Mouse (Mus musculus) C2C12 (cell line): Measurements from ENCODE around the gene Zswim4. TPM values are rescaled to one million over a fixed set of nuclear protein-coding genes. Genes with fewer than 3 reads are reported as not detected.

ENCODE experiments used
- H3K27me3 ChIP-seq: one replicate; pipeline ENCODE4 v1.6.1; 2011; ENCODE audit not compliant: control insufficient read depth, insufficient read depth, insufficient read length
- H3K36me3 ChIP-seq: one replicate; pipeline ENCODE4 v1.6.1; 2011; ENCODE audit not compliant: control insufficient read depth, insufficient read depth
- H3K4me3 ChIP-seq: one replicate; pipeline ENCODE4 v1.5.1; 2011; ENCODE audit warnings: mild to moderate bottlenecking, control low read depth; ENCODE audit not compliant: poor library complexity, insufficient read depth, severe bottlenecking
- H3K79me2 ChIP-seq: one replicate; pipeline ENCODE4 v1.6.1; 2011; ENCODE audit not compliant: control insufficient read depth, insufficient read depth
- H3K79me3 ChIP-seq: one replicate; pipeline ENCODE4 v1.6.1; 2011; ENCODE audit warnings: low read depth, control low read depth
- H3ac ChIP-seq: one replicate; pipeline ENCODE3; 2011; ENCODE audit warnings: low read depth; ENCODE audit not compliant: control insufficient read depth, insufficient read length
- CEBPB ChIP-seq: IDR thresholded peaks from one replicate; pipeline ENCODE4 v1.6.1; 2011; ENCODE audit warnings: low read depth, mild to moderate bottlenecking, control low read depth, moderate library complexity
- CTCF ChIP-seq: IDR thresholded peaks from one replicate; pipeline ENCODE4 v1.5.1; 2011; ENCODE audit not compliant: control insufficient read depth, insufficient read depth, insufficient read length
- FOSL1 ChIP-seq: IDR thresholded peaks from one replicate; pipeline ENCODE4 v1.8.0; 2011; ENCODE audit warnings: mild to moderate bottlenecking, low read length; ENCODE audit not compliant: poor library complexity, insufficient read depth, severe bottlenecking
- MAX ChIP-seq: IDR thresholded peaks from one replicate; pipeline ENCODE4 v1.6.1; 2011; ENCODE audit warnings: mild to moderate bottlenecking, control low read depth
- MYOD1 ChIP-seq: IDR thresholded peaks from one replicate; pipeline ENCODE4 v1.6.1; 2011; ENCODE audit warnings: low read depth; ENCODE audit not compliant: control insufficient read depth, insufficient read length
- MYOG ChIP-seq: IDR thresholded peaks from one replicate; pipeline ENCODE4 v1.6.1; 2011; ENCODE audit not compliant: control insufficient read depth, insufficient read length; ENCODE audit errors: extremely low read depth
- USF1 ChIP-seq: IDR thresholded peaks from one replicate; pipeline ENCODE4 v1.6.1; 2011; ENCODE audit warnings: low read depth, mild to moderate bottlenecking, control low read depth, moderate library complexity
- polyA plus RNA-seq: library from polyadenylated mRNA; unstranded; fragments of >200 nt; fragmentation: generic; extraction: Trizol; gene quantifications from one replicate; pipeline ENCODE4 v1.2.1, GENCODE M21; 2012; ENCODE audit warnings: missing spikeins

The Zswim4 gene
- polyA plus RNA-seq, 1 experiment, result 10.1 TPM

DNA sequence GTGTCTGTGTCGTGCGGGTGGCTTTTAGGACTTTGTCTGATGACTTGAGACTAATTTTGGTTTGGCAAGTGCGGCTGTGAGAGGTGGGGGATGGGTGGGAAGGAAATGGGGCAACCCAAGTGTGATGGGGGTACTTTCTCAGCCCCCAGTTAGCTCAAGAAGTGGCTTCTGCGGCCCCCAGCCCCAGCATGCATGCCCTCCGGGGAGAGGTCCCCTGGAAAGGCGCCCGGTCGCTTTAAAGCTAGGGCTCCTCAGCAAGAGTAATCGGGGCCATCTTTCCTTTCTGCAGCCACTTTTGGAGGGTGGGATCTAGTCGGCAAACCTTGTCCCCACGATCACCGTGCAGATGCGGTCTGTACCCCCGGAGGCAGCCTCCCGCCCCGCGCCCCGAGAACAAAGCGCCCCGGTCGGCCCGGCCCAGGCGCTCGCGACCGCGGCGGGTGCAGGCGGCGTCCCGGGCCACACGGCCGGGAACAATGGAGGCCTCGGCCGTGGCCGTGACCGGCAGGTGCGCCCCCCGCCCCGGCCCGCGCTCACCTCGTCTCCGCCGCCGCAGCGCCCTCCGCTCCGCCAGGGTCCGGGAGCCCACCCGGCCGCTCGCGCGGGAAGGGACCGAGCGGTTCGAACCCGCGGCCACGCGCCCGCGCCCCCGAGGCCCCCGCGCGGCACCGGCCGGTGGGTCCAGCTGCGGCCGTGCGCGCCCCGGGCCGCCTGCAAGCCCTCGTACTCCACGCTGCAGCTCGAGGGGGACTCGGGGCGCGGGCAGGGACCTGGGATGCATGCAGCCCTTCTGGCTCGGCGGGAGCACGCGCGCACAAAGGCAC is 53.4 kb downstream of the Zswim4 start:
- no peak for TF ChIP-seq FOSL1
- no peak for TF ChIP-seq CEBPB
- TF ChIP-seq MYOD1, result no peak
- no peak for TF ChIP-seq CTCF
- no peak for TF ChIP-seq USF1
- TF ChIP-seq MYOG, result no peak
- Histone ChIP-seq H3ac (peak overlapping the region; percentile 94), H3K79me2 (peaks cover 13% of the 10 kb centered on the region), H3K79me3 (no peaks in the 10 kb centered on the region), H3K4me3 (peak overlapping the region; percentile 43), H3K36me3 (no peaks in the 10 kb centered on the region), H3K27me3 (no peaks in the 10 kb centered on the region)

DNA sequence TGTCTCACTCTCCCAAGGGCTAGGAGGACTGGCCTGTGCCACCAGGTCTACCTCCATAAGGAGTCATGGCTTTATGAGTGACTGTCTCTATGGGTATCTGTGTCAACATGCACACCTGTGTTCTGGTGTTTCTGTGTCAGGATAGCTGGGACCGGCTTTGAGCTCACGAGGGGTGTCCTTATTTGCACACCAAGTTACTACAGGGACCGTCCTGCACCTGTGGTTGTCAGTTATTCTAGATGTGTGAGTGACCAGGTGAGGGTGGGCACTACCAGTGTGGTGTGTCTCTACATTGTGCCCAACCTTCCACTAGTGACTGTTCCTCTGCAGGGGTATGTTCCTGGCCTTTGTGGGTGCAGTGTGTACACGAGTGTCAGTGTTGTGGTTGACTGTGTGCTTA is 54.0 kb downstream of the Zswim4 start:
- Histone ChIP-seq H3K79me3 (no peaks in the 10 kb centered on the region), H3K4me3 (no peak overlapping the region), H3K79me2 (peaks cover 13% of the 10 kb centered on the region), H3K36me3 (no peaks in the 10 kb centered on the region), H3ac (no peak overlapping the region), H3K27me3 (no peaks in the 10 kb centered on the region)
- TF ChIP-seq MAX, result no peak
- no peak for TF ChIP-seq MYOG
- TF ChIP-seq CTCF, result no peak
- no peak for TF ChIP-seq USF1
- peak; percentile 12 for TF ChIP-seq MYOD1
- no peak for TF ChIP-seq CEBPB
- TF ChIP-seq FOSL1, result no peak

DNA sequence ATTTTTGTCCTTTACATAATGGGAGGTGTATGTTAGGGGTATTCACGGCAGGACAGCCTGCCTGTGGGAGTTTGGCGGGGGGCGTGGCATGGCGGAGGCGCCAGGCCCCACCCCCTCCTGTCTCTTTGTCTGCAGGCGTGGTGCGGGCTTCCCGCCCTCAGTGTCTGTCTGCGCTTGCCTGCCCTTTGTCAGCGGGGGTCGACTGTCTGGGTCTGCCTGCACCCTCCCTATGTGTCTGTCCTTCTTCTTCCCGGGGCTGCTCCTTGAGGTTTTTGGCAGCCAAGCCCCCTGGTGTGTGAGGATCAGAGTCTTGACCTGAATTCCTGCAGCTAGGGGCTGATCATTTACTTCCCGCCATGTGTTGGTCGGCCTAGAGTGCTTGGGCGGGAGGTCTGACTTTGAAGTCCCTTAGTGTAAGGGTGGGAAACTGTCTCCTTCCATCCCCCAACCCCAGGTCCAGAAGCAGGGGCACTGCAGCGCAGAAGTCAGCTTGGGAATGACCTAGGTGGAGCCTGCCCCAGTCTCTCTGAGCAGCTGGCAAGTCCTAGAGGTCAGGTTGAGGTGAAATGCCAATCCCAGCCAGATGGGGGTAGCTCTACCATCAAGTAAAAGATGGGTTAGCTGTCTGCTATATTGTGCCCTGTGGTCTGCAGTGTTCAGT is 56.2 kb downstream of the Zswim4 start:
- Histone ChIP-seq H3K4me3 (no peak overlapping the region), H3K27me3 (no peaks in the 10 kb centered on the region), H3K79me3 (no peaks in the 10 kb centered on the region), H3ac (no peak overlapping the region), H3K79me2 (peaks cover 13% of the 10 kb centered on the region), H3K36me3 (no peaks in the 10 kb centered on the region)
- TF ChIP-seq FOSL1 (no peak), MYOG (no peak), CEBPB (no peak), CTCF (no peak), USF1 (no peak), MAX (no peak), MYOD1 (no peak)

DNA sequence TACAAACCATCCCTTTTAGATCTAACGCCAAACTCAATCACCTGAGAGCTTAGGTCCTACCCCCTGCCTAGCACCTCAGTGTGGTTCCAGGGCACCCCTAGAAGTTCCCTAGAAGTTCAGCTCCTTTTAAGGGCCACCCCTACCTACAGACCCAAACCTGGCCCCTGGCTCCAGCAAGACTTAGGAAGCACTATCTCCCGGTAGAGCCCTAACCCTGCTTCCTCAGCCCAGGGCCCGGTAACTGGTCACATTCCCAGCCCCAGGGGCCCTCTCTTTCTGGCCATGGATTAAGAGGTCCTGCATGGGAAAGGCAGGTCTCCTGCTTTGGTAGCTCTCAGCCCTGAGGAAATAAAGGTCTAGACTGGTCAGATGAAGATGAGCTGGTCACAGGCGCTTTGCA is 56.9 kb downstream of the Zswim4 start:
- no peak overlapping the region for H3ac ChIP-seq
- no peak overlapping the region for H3K4me3 ChIP-seq
- no peaks in the 10 kb centered on the region for H3K27me3 ChIP-seq
- H3K36me3 ChIP-seq, result no peaks in the 10 kb centered on the region
- no peak for TF ChIP-seq FOSL1
- no peak for TF ChIP-seq MYOD1
- peaks cover 13% of the 10 kb centered on the region for H3K79me2 ChIP-seq
- no peaks in the 10 kb centered on the region for H3K79me3 ChIP-seq

DNA sequence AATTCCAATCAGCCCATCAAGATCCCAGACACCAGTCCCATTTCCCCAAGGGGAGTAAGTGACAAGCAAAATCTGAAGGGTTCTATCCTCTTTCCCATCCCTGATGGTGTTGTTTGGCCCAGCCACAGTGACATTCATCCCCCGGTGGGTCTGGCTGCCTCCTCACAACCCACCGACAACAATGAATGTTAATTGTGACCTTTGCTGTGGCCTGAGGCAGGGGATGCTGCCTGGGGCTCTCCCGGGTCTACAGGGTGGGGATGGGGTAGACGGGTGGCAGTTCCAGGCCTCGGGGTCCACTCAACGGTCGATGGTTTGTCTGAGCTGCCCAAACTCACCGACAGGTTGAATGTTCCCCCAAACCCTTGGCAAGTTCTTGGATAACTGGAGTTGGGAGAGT is 58.3 kb downstream of the Zswim4 start:
- H3K36me3 ChIP-seq, result no peaks in the 10 kb centered on the region
- H3K79me2 ChIP-seq, result peaks cover 13% of the 10 kb centered on the region
- no peaks in the 10 kb centered on the region for H3K79me3 ChIP-seq
- no peak for TF ChIP-seq MYOD1
- TF ChIP-seq MAX, result no peak
- no peak for TF ChIP-seq FOSL1
- H3K4me3 ChIP-seq, result no peak overlapping the region
- no peaks in the 10 kb centered on the region for H3K27me3 ChIP-seq
- no peak overlapping the region for H3ac ChIP-seq

DNA sequence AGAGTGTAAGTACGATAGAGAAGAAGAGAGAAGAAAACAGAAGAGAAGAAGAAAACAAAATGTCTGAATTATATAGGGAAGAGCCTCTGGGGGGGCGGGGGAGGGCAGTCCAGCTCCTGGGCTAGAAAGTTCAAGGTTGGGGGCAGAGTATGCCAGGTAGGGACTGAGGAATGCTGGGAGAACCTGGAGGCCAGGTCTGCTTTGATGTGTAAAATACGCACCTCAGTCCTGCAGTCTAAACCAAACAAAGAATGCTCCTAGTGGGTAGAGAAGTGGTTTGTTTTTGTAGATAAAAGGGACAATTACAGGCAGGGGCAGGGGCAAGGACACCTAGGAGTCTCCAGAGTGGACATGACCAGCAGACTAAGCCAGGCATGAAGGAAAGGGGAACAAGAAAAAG is 59.5 kb downstream of the Zswim4 start:
- Histone ChIP-seq H3K36me3 (peaks cover 4% of the 10 kb centered on the region), H3K79me2 (peaks cover 2% of the 10 kb centered on the region), H3K4me3 (no peak overlapping the region), H3K27me3 (no peaks in the 10 kb centered on the region), H3ac (no peak overlapping the region), H3K79me3 (no peaks in the 10 kb centered on the region)
- TF ChIP-seq MYOG (no peak), MAX (no peak), USF1 (no peak), CTCF (no peak), MYOD1 (no peak), CEBPB (no peak), FOSL1 (no peak)
